Mouse (Mus musculus): ENCODE results near the gene Syt1.

Syt1 gene

DNA sequence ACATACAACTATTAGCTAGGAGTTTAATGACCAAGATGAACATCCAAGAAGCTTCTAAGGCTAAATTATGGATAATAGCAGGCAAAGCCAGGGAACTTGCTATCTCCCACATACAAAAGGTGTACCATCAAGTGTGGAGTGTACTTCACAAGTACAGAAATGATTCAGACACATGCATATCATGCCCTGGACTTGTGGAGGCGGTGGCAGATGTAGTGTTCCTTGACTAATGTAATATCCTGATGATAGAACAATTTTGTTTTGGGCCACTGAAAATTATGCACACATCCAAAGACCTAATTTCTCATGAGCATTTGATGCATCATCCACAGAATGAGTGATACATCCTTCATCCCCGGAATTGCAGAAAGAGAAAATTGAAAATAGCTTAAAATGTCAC lies 267.0 kb downstream of the Syt1 start:
- no peak for DNase-seq

DNA sequence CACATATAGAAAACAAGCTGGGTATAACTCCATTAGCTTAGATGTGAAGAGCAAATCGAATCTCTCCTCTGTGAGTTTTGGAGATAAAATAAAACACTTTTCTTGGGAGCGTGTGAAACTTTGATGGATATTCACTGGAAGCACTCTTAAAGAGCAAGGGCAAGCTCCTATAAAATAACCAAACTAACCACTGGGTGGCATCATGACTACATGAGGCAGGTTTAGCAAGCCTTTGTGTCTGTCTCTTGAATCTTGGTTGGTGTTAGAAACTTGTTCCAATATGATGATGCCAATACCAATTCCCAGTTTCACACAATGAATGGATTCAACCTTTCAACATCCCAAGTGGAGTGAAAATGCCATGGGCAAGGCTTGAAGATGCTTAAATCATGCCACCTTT lies 276.8 kb downstream of the Syt1 start:
- peak in 1 of 2 experiments; percentile 51 for DNase-seq

GRCm38 (mm10) chr10:108728961-108729360 lies 281.8 kb downstream of the Syt1 start:
- DNase-seq = peak; percentile 57 to 61

DNA sequence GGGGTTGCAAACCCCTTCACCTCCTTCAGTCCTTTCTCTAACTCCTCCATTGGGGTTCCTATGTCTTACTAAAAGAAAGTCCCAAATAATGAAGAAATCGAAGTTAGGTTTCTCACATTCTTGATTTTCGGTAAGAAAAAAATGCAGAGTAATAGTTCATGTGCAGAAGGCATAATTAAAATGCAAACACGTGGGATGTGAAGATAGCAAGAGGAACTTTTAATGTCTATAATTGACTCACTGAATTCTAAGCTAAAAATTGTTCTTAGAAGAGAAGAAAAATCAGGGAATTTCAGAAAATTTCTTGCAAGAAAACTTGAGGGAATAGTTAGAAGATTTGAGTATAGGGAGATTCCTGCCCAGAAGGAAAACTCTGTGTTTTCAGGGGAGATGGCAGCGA lies 284.4 kb downstream of the Syt1 start:
- no peak for DNase-seq

DNA sequence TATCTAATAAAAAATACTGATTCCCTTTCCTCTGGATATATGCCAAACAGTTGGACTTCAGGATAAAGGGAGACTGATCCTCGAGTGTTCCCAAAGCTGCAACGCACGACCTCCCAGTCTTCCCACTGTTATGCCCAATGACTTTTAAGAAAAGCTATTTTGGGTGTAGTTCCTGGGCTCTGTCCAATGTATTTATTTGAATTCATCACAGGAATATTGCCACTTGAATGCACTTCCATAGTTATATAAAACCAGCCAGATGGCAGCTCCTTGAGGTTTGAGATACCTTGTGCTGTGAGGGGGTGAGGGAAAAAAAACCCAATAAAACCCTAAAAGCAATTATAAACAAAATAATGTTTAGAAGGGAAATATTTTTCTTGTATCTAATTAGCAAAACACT lies 285.9 kb downstream of the Syt1 start:
- DNase-seq = peak in 1 of 2 experiments; percentile 45

GRCm38 (mm10) chr10:108710514-108710913 lies 300.3 kb downstream of the Syt1 start:
- DNase-seq = no peak

- no peak for DNase-seq
Measured at GRCm38 (mm10) chr10:108705658-108706057, 305.1 kb downstream of the Syt1 start.

DNA sequence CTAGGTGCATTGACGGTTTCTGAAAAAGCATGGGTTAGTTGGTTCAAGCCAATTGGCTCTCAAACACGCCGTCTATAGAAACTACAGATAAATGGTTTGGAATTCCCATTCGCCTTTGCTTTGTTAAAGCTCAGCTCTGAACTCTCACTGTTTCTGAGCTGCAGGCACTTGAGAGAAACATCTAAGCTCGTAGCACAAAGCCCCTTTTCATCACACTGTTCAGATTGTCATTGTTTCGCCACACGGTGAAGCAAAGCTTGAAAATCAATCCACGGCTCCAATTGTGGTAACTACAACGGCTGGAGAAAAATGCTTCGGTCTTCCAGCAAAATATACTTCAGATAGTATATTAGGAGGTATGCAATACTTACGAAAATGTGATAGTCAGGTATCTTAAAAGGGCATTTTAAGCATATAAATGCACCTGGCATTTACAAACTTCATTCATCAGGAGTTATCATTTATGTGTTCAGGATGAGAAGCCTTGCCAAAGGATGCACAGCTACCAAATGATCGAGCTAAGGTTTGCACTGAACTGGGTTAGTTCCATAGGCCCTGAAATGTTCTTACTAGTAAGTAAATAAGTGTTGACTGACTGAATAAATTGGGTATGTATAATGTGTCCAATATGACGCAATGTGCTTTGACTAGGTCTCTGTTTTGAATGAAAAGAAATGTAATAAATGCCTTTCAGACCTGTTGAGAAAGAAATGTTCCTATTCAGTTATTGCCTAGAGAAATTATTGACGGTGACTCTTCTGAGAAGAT lies 309.2 kb downstream of the Syt1 start:
- DNase-seq = no peak

DNA sequence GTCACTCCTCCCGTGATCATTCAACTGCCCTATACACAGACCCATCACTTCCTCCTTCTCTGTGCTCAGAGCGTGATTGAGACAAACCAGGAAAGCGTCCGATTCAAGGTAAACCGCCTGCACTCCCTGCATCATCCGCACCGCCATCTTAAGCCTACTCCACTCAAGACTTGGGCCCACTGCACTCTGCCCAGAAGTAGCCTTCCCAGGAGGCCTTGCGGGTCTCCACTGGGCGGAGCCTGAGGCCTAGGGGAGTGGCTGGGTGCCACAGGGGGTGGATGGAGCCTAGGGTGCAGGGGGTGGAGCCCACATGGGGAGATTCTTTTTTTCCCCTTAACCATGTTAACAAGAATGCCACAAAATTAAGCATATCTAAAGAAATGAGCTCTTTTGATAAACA lies 310.8 kb downstream of the Syt1 start, which contains the start of gene Gm5136:
Gene Gm5136 (minus strand): TSS at position 215 of the 400 bp plus-strand sequence.
- no peak for DNase-seq

DNA sequence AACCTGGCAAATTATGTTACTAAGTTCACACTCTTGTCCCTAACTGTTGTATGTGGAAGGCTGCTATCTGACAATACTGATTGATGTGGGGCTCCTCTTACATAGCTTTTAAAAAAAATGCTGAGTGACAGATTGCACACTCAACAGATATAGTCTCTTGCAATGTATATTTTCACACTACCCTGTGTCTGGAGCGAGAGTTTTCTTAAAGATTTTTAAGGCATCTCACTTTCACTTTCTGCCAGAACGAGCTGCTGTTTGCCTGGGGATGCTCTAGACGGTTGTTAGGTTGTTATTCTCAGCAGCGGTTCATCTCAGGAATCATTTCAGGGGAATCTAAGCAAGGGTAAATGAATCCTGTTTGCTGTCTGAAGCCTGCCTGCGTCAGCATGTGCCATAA lies 313.7 kb downstream of the Syt1 start:
- DNase-seq = no peak

- no peak for DNase-seq
Measured at GRCm38 (mm10) chr10:108690954-108691353, 319.8 kb downstream of the Syt1 start.

GRCm38 (mm10) chr10:108686696-108687095 lies 324.1 kb downstream of the Syt1 start:
- no peak for DNase-seq

DNA sequence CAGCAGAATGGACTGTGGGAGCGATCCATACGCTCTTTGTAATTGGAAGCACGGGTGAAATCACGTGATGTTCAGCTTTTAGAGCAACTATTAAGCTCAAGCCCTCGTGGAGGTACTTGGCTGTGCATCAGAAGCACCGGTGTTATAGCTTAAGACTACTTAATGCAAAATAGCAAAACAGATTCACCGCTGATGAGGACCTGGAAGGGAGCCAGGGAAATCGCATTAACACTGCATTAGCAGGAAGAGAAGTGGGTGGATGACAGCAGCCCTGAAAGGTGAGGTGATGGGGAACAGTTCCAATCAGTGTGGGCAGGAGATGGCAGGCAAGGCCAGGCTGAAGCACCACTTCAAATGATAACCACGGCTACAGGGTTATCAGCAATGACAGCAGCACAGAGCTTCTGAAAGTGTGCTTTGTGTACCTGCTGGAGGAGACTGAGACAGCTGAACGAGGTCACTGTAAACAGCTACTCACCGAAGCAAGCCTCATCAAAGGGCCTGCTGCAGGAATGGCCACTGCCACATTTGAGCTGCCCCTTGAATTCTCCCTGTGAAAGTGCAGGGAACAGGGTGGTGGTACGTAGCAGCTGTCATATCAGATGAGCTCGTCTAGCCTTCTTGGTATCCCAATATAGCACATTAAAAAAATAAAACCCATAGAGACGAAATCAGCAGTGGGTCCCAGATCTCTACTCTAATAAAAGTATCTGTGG lies 330.9 kb downstream of the Syt1 start:
- peak; percentile 65 to 68 for DNase-seq

GRCm38 (mm10) chr10:108677053-108677452 lies 333.7 kb downstream of the Syt1 start:
- no peak for DNase-seq

DNA sequence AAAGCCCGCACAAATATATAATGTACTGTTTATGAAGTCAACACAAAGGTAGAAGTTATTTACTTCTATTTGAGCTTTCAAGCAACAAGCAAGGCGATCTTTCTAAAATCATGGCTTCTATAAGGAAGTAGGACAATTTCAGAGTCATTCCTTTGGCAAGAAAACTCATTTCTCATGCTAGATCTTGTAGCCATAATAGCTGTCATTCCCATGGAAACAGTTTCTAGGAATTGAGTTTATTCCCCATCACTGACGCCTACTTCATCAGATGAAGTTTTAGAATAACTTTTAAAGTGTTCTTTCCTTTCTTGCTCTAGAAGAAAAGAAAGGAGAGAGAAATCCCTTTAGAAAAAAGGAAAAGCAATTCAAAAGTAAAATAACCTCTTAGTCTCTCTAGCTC lies 341.8 kb downstream of the Syt1 start:
- no peak for DNase-seq

- no peak for DNase-seq
Measured at GRCm38 (mm10) chr10:108660295-108660694, 350.5 kb downstream of the Syt1 start.

DNA sequence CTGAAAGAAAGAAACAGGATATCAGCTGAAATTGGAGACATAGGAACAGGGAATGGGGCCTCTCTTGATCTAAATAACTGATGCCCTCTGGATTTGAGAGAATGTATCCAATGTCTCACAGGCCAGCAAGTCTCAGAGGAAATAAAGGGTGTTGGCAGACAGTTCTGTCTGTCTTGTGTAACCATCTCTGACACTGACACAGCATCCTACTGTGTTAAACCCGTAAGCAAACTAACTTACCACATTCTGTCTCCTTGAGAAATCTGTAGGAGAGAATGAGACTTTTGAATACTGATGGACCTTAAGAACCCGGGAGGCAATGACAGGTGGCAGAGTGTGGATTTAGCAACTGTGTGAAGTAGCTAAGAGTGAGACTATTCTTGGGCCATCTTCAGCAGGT lies 352.5 kb downstream of the Syt1 start:
- no peak for DNase-seq

- DNase-seq = no peak
Measured at GRCm38 (mm10) chr10:108657669-108658068, 353.1 kb downstream of the Syt1 start.

- no peak for DNase-seq
Measured at GRCm38 (mm10) chr10:108656898-108657297, 353.9 kb downstream of the Syt1 start.

- peak; percentile 53 to 62 for DNase-seq
Measured at GRCm38 (mm10) chr10:108655074-108655473, 355.7 kb downstream of the Syt1 start.

DNA sequence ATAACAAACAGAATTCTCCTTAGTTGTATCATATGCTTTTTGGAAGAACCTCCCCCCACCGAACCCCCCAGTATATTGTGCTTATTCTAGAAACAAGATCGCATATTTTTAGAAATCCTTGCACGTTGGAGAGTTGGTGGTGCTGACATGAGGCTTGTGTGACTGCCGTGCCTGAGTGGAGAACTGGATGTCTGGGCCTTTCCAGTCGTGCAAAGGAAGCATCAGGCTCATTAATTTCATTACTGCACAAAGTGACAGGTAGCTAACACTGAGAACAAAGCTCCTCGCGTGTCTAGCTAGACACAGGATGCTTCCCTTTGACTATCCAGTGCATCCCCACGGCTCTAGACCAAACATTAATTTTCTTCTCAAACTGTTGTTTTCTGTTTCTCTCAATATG lies 358.0 kb downstream of the Syt1 start:
- DNase-seq = no peak

DNA sequence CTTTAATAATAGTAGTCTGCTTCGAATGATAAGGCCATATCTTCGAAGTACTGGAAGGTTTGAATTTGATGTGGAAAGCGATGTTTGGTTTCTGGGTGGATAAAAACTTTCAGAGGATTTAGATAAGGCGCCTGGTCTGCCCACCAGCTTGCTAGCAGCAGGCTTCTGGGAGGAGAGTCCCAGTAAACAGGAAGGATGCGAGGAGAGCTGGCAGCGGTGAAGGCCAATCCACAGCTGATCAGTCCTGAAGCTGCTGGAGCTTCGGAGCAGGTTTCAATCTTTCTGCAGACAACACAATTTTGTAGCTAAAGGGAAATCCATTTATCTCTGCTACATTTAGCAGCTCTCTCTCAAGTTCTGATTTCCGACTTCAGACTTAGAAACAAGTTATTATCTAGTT lies 358.7 kb downstream of the Syt1 start:
- DNase-seq = peak; percentile 51 to 63

GRCm38 (mm10) chr10:108649174-108649573 lies 361.6 kb downstream of the Syt1 start:
- DNase-seq = peak; percentile 65 to 70

- no peak for DNase-seq
Measured at GRCm38 (mm10) chr10:108643915-108644314, 366.9 kb downstream of the Syt1 start.
